Mouse (Mus musculus) C2C12 (cell line): ENCODE measurements around the gene Tom1l2. TPM values are rescaled to one million over a fixed set of nuclear protein-coding genes. Genes with fewer than 3 reads are reported as not detected.

Experiments used
- H3K27me3 ChIP-seq: one replicate; pipeline ENCODE4 v1.6.1; 2011; ENCODE audit not compliant: control insufficient read depth, insufficient read depth, insufficient read length
- H3K36me3 ChIP-seq: one replicate; pipeline ENCODE4 v1.6.1; 2011; ENCODE audit not compliant: control insufficient read depth, insufficient read depth
- H3K4me3 ChIP-seq: one replicate; pipeline ENCODE4 v1.5.1; 2011; ENCODE audit warnings: mild to moderate bottlenecking, control low read depth; ENCODE audit not compliant: poor library complexity, insufficient read depth, severe bottlenecking
- H3K79me2 ChIP-seq: one replicate; pipeline ENCODE4 v1.6.1; 2011; ENCODE audit not compliant: control insufficient read depth, insufficient read depth
- H3K79me3 ChIP-seq: one replicate; pipeline ENCODE4 v1.6.1; 2011; ENCODE audit warnings: low read depth, control low read depth
- H3ac ChIP-seq: one replicate; pipeline ENCODE3; 2011; ENCODE audit warnings: low read depth; ENCODE audit not compliant: control insufficient read depth, insufficient read length
- CEBPB ChIP-seq: IDR thresholded peaks from one replicate; pipeline ENCODE4 v1.6.1; 2011; ENCODE audit warnings: low read depth, mild to moderate bottlenecking, control low read depth, moderate library complexity
- CTCF ChIP-seq: IDR thresholded peaks from one replicate; pipeline ENCODE4 v1.5.1; 2011; ENCODE audit not compliant: control insufficient read depth, insufficient read depth, insufficient read length
- FOSL1 ChIP-seq: IDR thresholded peaks from one replicate; pipeline ENCODE4 v1.8.0; 2011; ENCODE audit warnings: mild to moderate bottlenecking, low read length; ENCODE audit not compliant: poor library complexity, insufficient read depth, severe bottlenecking
- MAX ChIP-seq: IDR thresholded peaks from one replicate; pipeline ENCODE4 v1.6.1; 2011; ENCODE audit warnings: mild to moderate bottlenecking, control low read depth
- MYOD1 ChIP-seq: IDR thresholded peaks from one replicate; pipeline ENCODE4 v1.6.1; 2011; ENCODE audit warnings: low read depth; ENCODE audit not compliant: control insufficient read depth, insufficient read length
- MYOG ChIP-seq: IDR thresholded peaks from one replicate; pipeline ENCODE4 v1.6.1; 2011; ENCODE audit not compliant: control insufficient read depth, insufficient read length; ENCODE audit errors: extremely low read depth
- USF1 ChIP-seq: IDR thresholded peaks from one replicate; pipeline ENCODE4 v1.6.1; 2011; ENCODE audit warnings: low read depth, mild to moderate bottlenecking, control low read depth, moderate library complexity
- polyA plus RNA-seq: library from polyadenylated mRNA; unstranded; fragments of >200 nt; fragmentation: generic; extraction: Trizol; gene quantifications from one replicate; pipeline ENCODE4 v1.2.1, GENCODE M21; 2012; ENCODE audit warnings: missing spikeins

The Tom1l2 gene
- polyA plus RNA-seq, 1 experiment = 17.1 TPM

GRCm38 (mm10) chr11:60345868-60346267 is 6.8 kb downstream of the Tom1l2 start:
- no peak for TF ChIP-seq USF1
- TF ChIP-seq MYOG = no peak
- TF ChIP-seq MAX = no peak
- TF ChIP-seq CEBPB = no peak
- no peak for TF ChIP-seq MYOD1
- no peak for TF ChIP-seq FOSL1
- TF ChIP-seq CTCF = no peak
- no peaks in the 10 kb centered on the region for H3K27me3 ChIP-seq
- H3K36me3 ChIP-seq = no peaks in the 10 kb centered on the region
- peaks cover 7% of the 10 kb centered on the region for H3K79me3 ChIP-seq
- no peak overlapping the region for H3K4me3 ChIP-seq
- peaks cover 44% of the 10 kb centered on the region for H3K79me2 ChIP-seq
- no peak overlapping the region for H3ac ChIP-seq

DNA sequence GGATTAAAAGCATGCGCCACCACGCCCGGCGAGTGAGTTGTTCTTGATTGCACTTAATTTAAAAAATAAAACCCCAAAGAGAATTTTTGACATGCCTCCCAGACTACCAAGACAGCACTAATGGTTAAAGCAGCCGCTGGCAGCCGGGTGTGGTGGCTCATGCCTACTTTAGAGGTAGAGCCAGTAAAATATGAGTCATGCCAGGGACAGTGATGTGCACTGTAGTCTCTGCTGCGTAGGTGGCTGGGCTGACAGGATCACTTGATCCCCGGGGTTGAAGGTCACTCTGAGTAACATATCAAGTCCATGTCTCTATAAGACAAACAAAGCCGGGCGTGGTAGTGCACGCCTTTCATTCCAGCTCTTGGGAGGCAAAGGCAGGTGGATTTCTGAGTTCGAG is 13.3 kb downstream of the Tom1l2 start:
- Histone ChIP-seq H3K36me3 (peaks cover 9% of the 10 kb centered on the region), H3ac (no peak overlapping the region), H3K79me2 (peaks cover 18% of the 10 kb centered on the region), H3K4me3 (no peak overlapping the region), H3K79me3 (no peaks in the 10 kb centered on the region), H3K27me3 (no peaks in the 10 kb centered on the region)
- TF ChIP-seq CTCF (no peak), FOSL1 (no peak), USF1 (no peak)

DNA sequence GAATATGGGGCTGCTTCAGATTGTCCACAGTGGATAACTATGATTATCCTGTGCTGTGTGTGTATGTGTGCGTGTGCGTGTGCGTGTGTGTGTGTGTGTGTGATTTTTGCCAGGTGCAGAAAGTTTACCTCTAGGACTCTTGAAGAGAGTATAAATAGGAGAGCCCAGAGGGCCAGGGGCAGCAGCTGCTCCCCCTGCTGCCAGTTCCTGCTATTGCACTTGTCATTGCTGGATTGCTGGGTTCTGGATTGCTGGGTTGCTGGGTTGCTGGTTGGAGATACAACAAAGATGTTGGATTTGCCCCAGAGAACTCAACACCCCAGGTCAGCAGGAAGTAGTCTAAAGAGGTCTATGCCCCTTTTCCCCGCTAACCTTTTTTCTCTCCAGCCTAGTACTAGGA is 14.4 kb downstream of the Tom1l2 start:
- H3K36me3 ChIP-seq = peaks cover 9% of the 10 kb centered on the region
- no peaks in the 10 kb centered on the region for H3K27me3 ChIP-seq
- H3ac ChIP-seq = no peak overlapping the region
- H3K79me3 ChIP-seq = no peaks in the 10 kb centered on the region
- TF ChIP-seq USF1 = no peak
- no peak for TF ChIP-seq MYOG
- no peak for TF ChIP-seq CTCF
- no peak for TF ChIP-seq CEBPB
- no peak for TF ChIP-seq MYOD1
- TF ChIP-seq MAX = no peak
- no peak for TF ChIP-seq FOSL1
- peaks cover 9% of the 10 kb centered on the region for H3K79me2 ChIP-seq
- H3K4me3 ChIP-seq = no peak overlapping the region

DNA sequence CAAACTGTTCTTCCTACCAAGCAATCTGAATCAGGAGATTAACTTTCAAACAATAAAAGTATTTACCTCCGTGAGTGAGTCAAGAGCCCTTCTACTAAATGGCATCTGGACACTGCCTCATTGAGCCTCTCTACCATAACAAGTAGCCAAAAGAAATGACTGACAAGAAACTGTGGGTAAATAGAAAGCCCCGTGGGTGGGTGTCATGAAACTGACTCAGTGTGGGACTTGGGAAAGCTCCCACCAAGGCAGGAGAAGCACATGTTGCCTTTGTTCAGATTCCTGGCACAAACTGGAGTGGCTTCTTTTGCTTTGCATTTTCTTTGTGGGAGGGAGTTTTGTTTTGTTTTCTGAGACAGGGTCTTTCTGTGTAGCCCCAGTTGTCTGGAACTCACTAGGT is 16.9 kb downstream of the Tom1l2 start:
- TF ChIP-seq USF1 (no peak), CTCF (no peak), CEBPB (no peak), MAX (no peak), MYOD1 (no peak), FOSL1 (no peak), MYOG (no peak)
- Histone ChIP-seq H3K79me2 (peaks cover 7% of the 10 kb centered on the region), H3K27me3 (no peaks in the 10 kb centered on the region), H3K36me3 (peaks cover 9% of the 10 kb centered on the region), H3K4me3 (no peak overlapping the region), H3K79me3 (no peaks in the 10 kb centered on the region), H3ac (no peak overlapping the region)

DNA sequence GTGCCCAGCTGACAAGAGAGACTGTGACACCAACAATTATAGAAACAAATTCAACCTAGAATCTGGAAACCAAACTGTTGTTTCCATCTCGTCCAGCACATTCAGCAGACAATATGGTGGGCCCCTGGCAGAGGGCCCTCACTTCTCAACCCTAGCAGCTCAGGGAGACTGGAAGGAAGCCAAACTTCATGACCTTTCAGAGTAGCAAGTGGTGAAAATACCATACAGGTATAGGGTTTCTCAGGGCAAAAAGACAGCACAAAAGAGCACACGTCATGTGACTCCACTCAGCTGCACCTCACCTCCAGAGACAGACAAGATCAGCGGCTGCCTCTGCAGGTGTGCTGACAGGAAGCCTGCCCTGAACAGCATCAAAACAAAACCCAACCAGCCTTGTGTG is 18.6 kb downstream of the Tom1l2 start:
- Histone ChIP-seq H3K4me3 (no peak overlapping the region), H3K79me3 (no peaks in the 10 kb centered on the region), H3ac (no peak overlapping the region), H3K27me3 (no peaks in the 10 kb centered on the region), H3K79me2 (peaks cover 7% of the 10 kb centered on the region), H3K36me3 (peaks cover 9% of the 10 kb centered on the region)
- TF ChIP-seq FOSL1 (no peak), CEBPB (no peak), USF1 (no peak), CTCF (no peak), MYOG (no peak), MAX (no peak), MYOD1 (no peak)

DNA sequence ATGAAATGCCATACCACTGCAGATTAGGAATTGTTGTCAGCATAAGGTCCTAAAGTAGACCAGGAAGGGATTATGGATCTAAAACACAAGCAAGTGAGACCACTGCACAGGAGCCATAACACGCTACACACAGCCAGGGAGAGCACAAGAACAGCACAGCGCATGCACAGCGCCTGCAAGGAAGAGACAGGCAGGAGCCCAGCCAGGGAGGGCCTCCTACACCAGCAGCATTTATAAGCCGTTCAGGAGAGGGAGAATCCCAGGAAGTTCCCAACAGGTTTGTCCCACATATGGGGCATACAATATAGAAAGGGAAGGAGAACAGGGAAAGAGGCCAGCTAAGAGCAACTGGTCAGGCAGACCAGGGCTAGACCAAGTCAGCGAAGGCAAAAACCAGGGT is 19.2 kb downstream of the Tom1l2 start:
- H3ac ChIP-seq = no peak overlapping the region
- no peaks in the 10 kb centered on the region for H3K79me3 ChIP-seq
- H3K36me3 ChIP-seq = peaks cover 9% of the 10 kb centered on the region
- peaks cover 7% of the 10 kb centered on the region for H3K79me2 ChIP-seq
- no peak overlapping the region for H3K4me3 ChIP-seq
- no peaks in the 10 kb centered on the region for H3K27me3 ChIP-seq
- TF ChIP-seq FOSL1 (no peak), MAX (no peak), MYOG (no peak), CTCF (no peak), MYOD1 (no peak), CEBPB (no peak), USF1 (no peak)
